Mouse (Mus musculus) lung, adult 10 weeks (tissue): ENCODE data around the gene Gm15091. TPM values are rescaled to one million over a fixed set of nuclear protein-coding genes. Genes with fewer than 3 reads are reported as not detected.

Experiments used
- polyA plus RNA-seq: library from polyadenylated mRNA; stranded (reverse); fragments of 350-450 nt; fragmentation: Illumina TruSeq; extraction: RNeasy Lipid Tissue Mini Kit (QIAGEN cat#74804); gene quantifications from one replicate; pipeline ENCODE4 v1.2.3, GENCODE M21; 2014; ENCODE audit warnings: low read depth, low replicate concordance; ENCODE audit not compliant: insufficient read depth

Gm15091 gene
- polyA plus RNA-seq, result not detected

DNA sequence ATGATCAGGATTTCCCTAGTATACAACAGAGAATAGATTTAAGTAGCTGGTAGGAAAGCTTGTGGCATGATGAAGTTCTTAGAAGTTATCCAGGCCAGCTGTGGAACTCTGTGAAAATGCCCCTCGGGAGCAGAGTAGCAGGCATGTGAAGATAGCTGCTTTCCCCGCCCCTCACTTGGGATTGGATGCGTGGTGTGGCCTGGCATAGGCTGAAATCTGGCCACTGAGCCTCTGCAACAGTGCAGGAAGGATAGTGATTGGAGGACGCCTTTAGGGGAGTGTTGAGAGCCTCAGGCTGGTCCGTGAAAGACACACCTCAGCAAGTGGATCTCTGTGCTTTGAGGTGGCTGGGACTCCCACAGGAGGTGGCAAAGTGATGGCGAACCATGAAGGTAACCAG, at the start of gene Gm15091:
TSS of gene Gm15091 (plus strand) at position 301 of the 400 bp plus-strand sequence.

Other genes with a start within 250 kb of the Gm15091 start
- not detected for gene Gm15097, start 157.2 kb upstream of the Gm15091 start, polyA plus RNA-seq